Mouse (Mus musculus): Measurements from ENCODE around the gene Nod1.

DNA sequence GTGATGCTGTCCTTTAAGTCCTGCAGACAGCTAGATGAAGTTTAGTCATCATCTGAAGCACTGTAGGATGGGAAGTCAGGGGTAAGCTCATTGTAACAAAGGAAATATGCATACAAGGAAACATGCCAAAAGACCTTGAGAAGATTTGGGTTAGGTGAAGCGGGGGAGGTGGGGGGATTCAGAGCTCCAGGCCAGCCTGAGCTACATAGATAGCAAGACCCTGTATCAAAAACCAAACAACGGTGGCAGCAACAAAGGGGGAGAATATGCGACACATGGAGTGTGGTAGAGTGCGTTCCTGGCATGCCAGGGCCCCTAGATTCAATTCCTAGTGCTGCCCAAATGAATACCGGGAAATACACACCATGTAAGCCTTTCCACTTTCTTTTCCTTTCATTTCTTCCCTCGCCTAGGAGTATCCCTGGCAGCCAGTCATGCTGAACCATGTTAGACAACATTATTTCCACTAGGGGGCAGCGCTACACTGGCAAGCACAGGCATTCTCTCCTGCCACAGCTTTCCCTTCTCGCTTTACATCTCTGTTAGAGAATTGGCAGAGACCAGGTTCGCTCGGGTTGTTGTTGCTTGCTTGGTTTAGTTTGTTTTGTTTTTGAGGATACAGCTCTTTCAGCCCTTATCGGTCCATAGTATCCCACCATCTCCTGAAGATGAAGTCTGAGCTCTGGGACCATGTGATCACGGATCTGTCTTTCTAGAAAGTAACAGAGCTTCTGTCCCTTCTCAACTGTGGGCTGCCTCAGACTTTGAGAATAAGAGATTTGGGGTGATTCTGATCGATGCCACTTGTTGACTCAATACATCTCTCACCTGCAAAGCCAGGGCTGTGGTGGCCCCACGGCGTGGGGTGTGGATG is 44.5 kb upstream of the Nod1 start:
- TF ChIP-seq EP300 (IDR thresholded peaks at IDR 0.05; ENCODE audit: low read depth) (no peak), CTCF (IDR thresholded peaks at IDR 0.05; ENCODE audit: low read depth) (peak; percentile 97)

Measured in heart, postnatal 0 days (tissue).